Mouse (Mus musculus): ENCODE data around the gene Them5. TPM values are rescaled to one million over a fixed set of nuclear protein-coding genes. Genes with fewer than 3 reads are reported as not detected.
A peak's percentile ranks its signal among the peaks of the same experiment; 100 is the strongest.

The Them5 gene
- polyA plus RNA-seq, 1 experiment from 2014 or later: 0.19 TPM

- WGBS: 70% methylated on average over 3 of the region's 3 CpGs
- H3K4me3 ChIP-seq: no peak overlapping the region
Measured at GRCm38 (mm10) chr3:94344897-94345296, 3.0 kb downstream of the Them5 start.

GRCm38 (mm10) chr3:94348146-94348545, 6.2 kb downstream of the Them5 start:
- no peak overlapping the region for H3K9ac ChIP-seq
- no peaks in the 10 kb centered on the region for H3K27me3 ChIP-seq
- H3K9me3 ChIP-seq: no peaks in the 10 kb centered on the region
- 77% methylated on average over 2 of the region's 2 CpGs for WGBS
- H3K27ac ChIP-seq (replicated peaks): no peak overlapping the region
- H3K4me1 ChIP-seq (replicated peaks): no peaks in the 10 kb centered on the region
- no peak overlapping the region for H3K4me3 ChIP-seq
- H3K36me3 ChIP-seq: no peaks in the 10 kb centered on the region
- no peak overlapping the region for H3K4me2 ChIP-seq
- ATAC-seq (ENCODE audit: low FRiP score, low read depth): no peak

More at GRCm38 (mm10) chr3:94344897-94345296, 3.0 kb downstream of the Them5 start:
- Histone ChIP-seq H3K27ac (replicated peaks) (no peak overlapping the region), H3K27me3 (no peaks in the 10 kb centered on the region), H3K36me3 (no peaks in the 10 kb centered on the region), H3K4me2 (no peak overlapping the region), H3K9ac (no peak overlapping the region), H3K4me1 (replicated peaks) (no peaks in the 10 kb centered on the region), H3K9me3 (no peaks in the 10 kb centered on the region)
- ATAC-seq (ENCODE audit: low FRiP score, low read depth): no peak

- H3K9me3 ChIP-seq: no peaks in the 10 kb centered on the region
- ATAC-seq (ENCODE audit: low FRiP score, low read depth): no peak
- H3K4me2 ChIP-seq: no peak overlapping the region
- 3% methylated on average over 1 of the region's 1 CpGs for WGBS
- no peak overlapping the region for H3K27ac ChIP-seq (replicated peaks)
- H3K27me3 ChIP-seq: peaks cover 2% of the 10 kb centered on the region
- H3K4me1 ChIP-seq (replicated peaks): peaks cover 13% of the 10 kb centered on the region
- H3K36me3 ChIP-seq: no peaks in the 10 kb centered on the region
- H3K9ac ChIP-seq: no peak overlapping the region
- H3K4me3 ChIP-seq: no peak overlapping the region
Measured at GRCm38 (mm10) chr3:94360812-94361211, 18.9 kb downstream of the Them5 start.

- Histone ChIP-seq H3K9ac (peak within 1 kb of the TSS; percentile 75), H3K4me1 (replicated peaks) (peaks cover 13% of the 10 kb centered on the region), H3K27me3 (peaks cover 2% of the 10 kb centered on the region), H3K4me3 (peak within 1 kb of the TSS; percentile 57), H3K9me3 (no peaks in the 10 kb centered on the region), H3K4me2 (peak within 1 kb of the TSS; percentile 94), H3K27ac (replicated peaks) (no peak within 1 kb of the TSS), H3K36me3 (no peaks in the 10 kb centered on the region)
- 29% methylated on average over 7 of the region's 7 CpGs for WGBS
- ATAC-seq (ENCODE audit: low FRiP score, low read depth): no peak
Measured at GRCm38 (mm10) chr3:94362138-94362537, 20.2 kb downstream of the Them5 start, which contains the start of gene C2cd4d. C2cd4d (plus strand) TSS chr3:94362438.

- Histone ChIP-seq H3K27me3 (peaks cover 2% of the 10 kb centered on the region), H3K36me3 (no peaks in the 10 kb centered on the region), H3K4me3 (peak overlapping the region; percentile 57), H3K4me1 (replicated peaks) (peaks cover 13% of the 10 kb centered on the region), H3K9me3 (no peaks in the 10 kb centered on the region), H3K4me2 (peak overlapping the region; percentile 94), H3K27ac (replicated peaks) (peak overlapping the region; percentile 43), H3K9ac (peak overlapping the region; percentile 75)
- peak; percentile 59 for ATAC-seq (ENCODE audit: low FRiP score, low read depth)
- 5% methylated on average over 97 of the region's 97 CpGs for WGBS
Measured at GRCm38 (mm10) chr3:94363291-94364153, 21.6 kb downstream of the Them5 start.

- Histone ChIP-seq H3K36me3 (no peaks in the 10 kb centered on the region), H3K27ac (replicated peaks) (peak overlapping the region; percentile 43), H3K4me3 (peak overlapping the region; percentile 57), H3K9me3 (no peaks in the 10 kb centered on the region), H3K27me3 (peaks cover 2% of the 10 kb centered on the region), H3K4me1 (replicated peaks) (peaks cover 13% of the 10 kb centered on the region), H3K4me2 (peak overlapping the region; percentile 94), H3K9ac (peak overlapping the region; percentile 75)
- 4% methylated on average over 23 of the region's 23 CpGs for WGBS
- peak; percentile 72 for ATAC-seq (ENCODE audit: low FRiP score, low read depth)
Measured at GRCm38 (mm10) chr3:94364154-94364526, 22.2 kb downstream of the Them5 start.

- H3K4me1 ChIP-seq (replicated peaks): peaks cover 19% of the 10 kb centered on the region
- H3K4me2 ChIP-seq: no peak overlapping the region
- peak; percentile 35; the same call in 1 of the 2 replicates for ATAC-seq (ENCODE audit: low FRiP score, low read depth)
- no peaks in the 10 kb centered on the region for H3K36me3 ChIP-seq
- H3K27me3 ChIP-seq: peaks cover 2% of the 10 kb centered on the region
- WGBS: 20% methylated on average over 3 of the region's 3 CpGs
- no peak overlapping the region for H3K4me3 ChIP-seq
- no peaks in the 10 kb centered on the region for H3K9me3 ChIP-seq
- no peak overlapping the region for H3K27ac ChIP-seq (replicated peaks)
- no peak overlapping the region for H3K9ac ChIP-seq
Measured at GRCm38 (mm10) chr3:94366761-94367160, 24.9 kb downstream of the Them5 start.

GRCm38 (mm10) chr3:94367511-94367910, 25.6 kb downstream of the Them5 start:
- no peak for ATAC-seq (ENCODE audit: low FRiP score, low read depth)

GRCm38 (mm10) chr3:94368631-94369030, 26.7 kb downstream of the Them5 start:
- H3K4me2 ChIP-seq: no peak overlapping the region
- H3K9ac ChIP-seq: no peak overlapping the region

More at GRCm38 (mm10) chr3:94367511-94367910, 25.6 kb downstream of the Them5 start:
- H3K4me2 ChIP-seq: no peak overlapping the region
- no peak overlapping the region for H3K4me3 ChIP-seq
- H3K27me3 ChIP-seq: peaks cover 2% of the 10 kb centered on the region
- peaks cover 26% of the 10 kb centered on the region for H3K4me1 ChIP-seq (replicated peaks)
- 81% methylated on average over 6 of the region's 6 CpGs for WGBS
- H3K27ac ChIP-seq (replicated peaks): no peak overlapping the region
- no peaks in the 10 kb centered on the region for H3K9me3 ChIP-seq
- H3K9ac ChIP-seq: no peak overlapping the region
- no peaks in the 10 kb centered on the region for H3K36me3 ChIP-seq

GRCm38 (mm10) chr3:94369709-94370108, 27.8 kb downstream of the Them5 start:
- Histone ChIP-seq H3K4me1 (replicated peaks) (peaks cover 27% of the 10 kb centered on the region), H3K9ac (no peak overlapping the region), H3K4me3 (no peak overlapping the region), H3K27me3 (peaks cover 2% of the 10 kb centered on the region; the same call in 1 of the 2 replicates), H3K27ac (replicated peaks) (no peak overlapping the region), H3K36me3 (no peaks in the 10 kb centered on the region), H3K4me2 (no peak overlapping the region), H3K9me3 (no peaks in the 10 kb centered on the region)
- 75% methylated on average over 2 of the region's 2 CpGs for WGBS
- ATAC-seq (ENCODE audit: low FRiP score, low read depth): no peak

More at GRCm38 (mm10) chr3:94368631-94369030, 26.7 kb downstream of the Them5 start:
- WGBS: 66% methylated on average over 6 of the region's 6 CpGs
- Histone ChIP-seq H3K4me3 (no peak overlapping the region), H3K27me3 (peaks cover 2% of the 10 kb centered on the region; the same call in 1 of the 2 replicates), H3K4me1 (replicated peaks) (peaks cover 31% of the 10 kb centered on the region), H3K9me3 (no peaks in the 10 kb centered on the region), H3K27ac (replicated peaks) (no peak overlapping the region), H3K36me3 (no peaks in the 10 kb centered on the region)
- no peak for ATAC-seq (ENCODE audit: low FRiP score, low read depth)

GRCm38 (mm10) chr3:94371637-94372036, 29.7 kb downstream of the Them5 start:
- H3K27ac ChIP-seq (replicated peaks): no peak overlapping the region
- no peaks in the 10 kb centered on the region for H3K36me3 ChIP-seq
- no peaks in the 10 kb centered on the region for H3K9me3 ChIP-seq
- peak overlapping the region; percentile 48 for H3K4me2 ChIP-seq
- no peaks in the 10 kb centered on the region for H3K27me3 ChIP-seq
- H3K9ac ChIP-seq: no peak overlapping the region
- no peak for ATAC-seq (ENCODE audit: low FRiP score, low read depth)
- WGBS: 7% methylated on average over 11 of the region's 11 CpGs
- H3K4me1 ChIP-seq (replicated peaks): peaks cover 27% of the 10 kb centered on the region
- H3K4me3 ChIP-seq: 0 out of 2 replicates have a peak overlapping the region, but pooled peaks have one; percentile 14

- no peaks in the 10 kb centered on the region for H3K27me3 ChIP-seq
- H3K27ac ChIP-seq (replicated peaks): no peak overlapping the region
- no peak for ATAC-seq (ENCODE audit: low FRiP score, low read depth)
- H3K4me2 ChIP-seq: peak overlapping the region; percentile 48
- H3K9ac ChIP-seq: no peak overlapping the region
- 4% methylated on average over 3 of the region's 3 CpGs for WGBS
- no peaks in the 10 kb centered on the region for H3K9me3 ChIP-seq
- no peaks in the 10 kb centered on the region for H3K36me3 ChIP-seq
- no peak overlapping the region for H3K4me3 ChIP-seq
- H3K4me1 ChIP-seq (replicated peaks): peaks cover 27% of the 10 kb centered on the region
Measured at GRCm38 (mm10) chr3:94372038-94372437, 30.1 kb downstream of the Them5 start.
